Mouse (Mus musculus): ENCODE data around the gene Rspry1. TPM values are rescaled to one million over a fixed set of nuclear protein-coding genes. Genes with fewer than 3 reads are reported as not detected.
A peak's percentile ranks its signal among the peaks of the same experiment; 100 is the strongest.

Rspry1 gene
- 53.4 and 55.2 TPM in 2 replicates for polyA plus RNA-seq (2014; fragmentation: Nextera tagmentation; extraction: Ambion mirVana)

DNA sequence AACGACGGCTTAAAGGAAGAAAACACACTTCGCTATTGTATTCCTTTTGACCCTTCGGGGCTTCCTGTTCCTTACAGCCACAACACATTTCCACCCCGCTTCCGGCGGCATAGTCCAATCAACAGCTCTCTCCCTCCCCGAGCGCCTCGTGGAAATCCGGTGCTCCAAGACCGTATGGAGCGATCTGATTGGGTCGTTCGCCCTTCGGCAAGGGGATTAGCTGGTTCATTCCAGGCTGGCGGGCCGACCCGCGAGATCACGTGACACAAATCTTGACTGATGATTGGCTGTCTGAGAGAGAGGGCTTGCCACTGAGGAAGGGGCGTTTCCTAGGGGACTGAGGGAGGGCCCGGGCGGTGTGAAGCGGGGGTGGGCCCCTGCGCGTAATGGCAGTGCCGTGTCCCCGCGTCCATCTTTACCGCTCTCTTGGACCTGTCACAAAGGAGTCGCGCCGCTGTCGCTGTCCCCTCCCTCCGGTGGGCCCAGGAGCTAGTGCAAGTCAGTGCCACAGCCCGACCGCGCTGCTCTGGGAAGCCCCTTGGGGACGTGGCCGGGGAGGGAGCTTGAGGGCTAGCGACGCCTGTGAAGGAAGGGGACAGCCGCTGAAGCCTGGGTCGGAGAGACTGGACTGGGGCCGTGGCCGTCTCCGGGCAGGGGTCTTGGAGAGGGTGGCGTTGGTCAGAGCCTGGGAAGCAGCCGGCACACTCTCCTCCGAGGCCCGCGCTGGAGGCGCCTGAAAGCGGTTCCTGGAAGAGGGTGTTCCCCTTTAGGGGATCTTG, at the start of gene Rspry1, which contains the start of gene Fam192a:
Gene Rspry1 (plus strand): TSS at position 331 of the 779 bp plus-strand sequence.
Gene Fam192a (minus strand): TSS at position 391 of the 779 bp plus-strand sequence.
- no peaks in the 10 kb centered on the region for H3K36me3 ChIP-seq (ENCODE audit: control insufficient read depth, insufficient read depth, low read length)
- no peaks in the 10 kb centered on the region for H3K27me3 ChIP-seq (ENCODE audit: control insufficient read depth, insufficient read depth, low read length)
- under 1% methylated on average over 55 of the region's 55 CpGs for WGBS
- H3K4me2 ChIP-seq (ENCODE audit: low read depth, low read length, severe bottlenecking) = peak within 1 kb of the TSS; percentile 96
- ATAC-seq (replicated peaks; ENCODE audit: low FRiP score) = peak; percentile 100
- DNase-seq (ENCODE audit: low spot score) = peak; percentile 99
- no peaks in the 10 kb centered on the region for H3K9me3 ChIP-seq (ENCODE audit: control insufficient read depth, low read length)
- H3K9ac ChIP-seq (ENCODE audit: low read length) = peak within 1 kb of the TSS; percentile 90
- H3K4me3 ChIP-seq (ENCODE audit: low read depth, low read length) = peak within 1 kb of the TSS; percentile 81
- peak within 1 kb of the TSS; percentile 70 for H3K27ac ChIP-seq (ENCODE audit: low read depth, low read length)
- peaks cover 9% of the 10 kb centered on the region for H3K4me1 ChIP-seq (replicated peaks; ENCODE audit: control insufficient read depth, insufficient read depth, low read length)

DNA sequence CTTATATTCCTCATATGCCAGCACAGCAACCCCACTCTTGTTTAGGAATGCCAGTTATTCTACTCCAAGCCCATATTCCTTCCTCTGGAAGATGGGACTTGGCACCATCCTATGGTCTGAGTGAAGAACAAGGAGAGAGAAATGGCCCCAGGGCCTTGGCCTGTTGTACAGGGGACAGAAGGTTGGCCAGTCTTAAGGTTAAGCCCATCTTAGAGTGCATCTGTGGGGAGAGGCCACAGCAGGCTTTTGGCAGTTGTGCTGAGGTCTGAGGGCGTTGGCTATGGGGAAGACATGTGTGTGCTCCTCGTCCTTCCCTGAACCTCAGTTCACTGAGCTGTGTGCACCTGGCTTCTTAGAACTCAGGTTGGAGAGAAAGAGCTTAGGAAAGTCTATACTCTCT, 49.0 kb upstream of the Rspry1 start:
- Histone ChIP-seq H3K27ac (ENCODE audit: low read depth, low read length) (peak overlapping the region; percentile 87; the same call in 1 of the 2 replicates), H3K9me3 (ENCODE audit: control insufficient read depth, low read length) (no peaks in the 10 kb centered on the region), H3K4me1 (replicated peaks; ENCODE audit: control insufficient read depth, insufficient read depth, low read length) (peaks cover 21% of the 10 kb centered on the region), H3K9ac (ENCODE audit: low read length) (no peak overlapping the region), H3K36me3 (ENCODE audit: control insufficient read depth, insufficient read depth, low read length) (no peaks in the 10 kb centered on the region), H3K27me3 (ENCODE audit: control insufficient read depth, insufficient read depth, low read length) (no peaks in the 10 kb centered on the region), H3K4me2 (ENCODE audit: low read depth, low read length, severe bottlenecking) (no peak overlapping the region), H3K4me3 (ENCODE audit: low read depth, low read length) (no peak overlapping the region)
- 95% methylated on average over 2 of the region's 2 CpGs for WGBS
- DNase-seq (ENCODE audit: low spot score) (no peak), ATAC-seq (replicated peaks; ENCODE audit: low FRiP score) (no peak)

- ATAC-seq (replicated peaks; ENCODE audit: low FRiP score) (no peak), DNase-seq (ENCODE audit: low spot score) (no peak)
- Histone ChIP-seq H3K36me3 (ENCODE audit: control insufficient read depth, insufficient read depth, low read length) (no peaks in the 10 kb centered on the region), H3K27me3 (ENCODE audit: control insufficient read depth, insufficient read depth, low read length) (no peaks in the 10 kb centered on the region), H3K4me1 (replicated peaks; ENCODE audit: control insufficient read depth, insufficient read depth, low read length) (peaks cover 12% of the 10 kb centered on the region), H3K9me3 (ENCODE audit: control insufficient read depth, low read length) (no peaks in the 10 kb centered on the region), H3K4me2 (ENCODE audit: low read depth, low read length, severe bottlenecking) (no peak overlapping the region), H3K27ac (ENCODE audit: low read depth, low read length) (no peak overlapping the region), H3K4me3 (ENCODE audit: low read depth, low read length) (no peak overlapping the region), H3K9ac (ENCODE audit: low read length) (no peak overlapping the region)
- 84% methylated on average over 3 of the region's 3 CpGs for WGBS
These were observed 44.5 kb upstream of the Rspry1 start for GRCm38 (mm10) chr8:94557281-94557680.

DNA sequence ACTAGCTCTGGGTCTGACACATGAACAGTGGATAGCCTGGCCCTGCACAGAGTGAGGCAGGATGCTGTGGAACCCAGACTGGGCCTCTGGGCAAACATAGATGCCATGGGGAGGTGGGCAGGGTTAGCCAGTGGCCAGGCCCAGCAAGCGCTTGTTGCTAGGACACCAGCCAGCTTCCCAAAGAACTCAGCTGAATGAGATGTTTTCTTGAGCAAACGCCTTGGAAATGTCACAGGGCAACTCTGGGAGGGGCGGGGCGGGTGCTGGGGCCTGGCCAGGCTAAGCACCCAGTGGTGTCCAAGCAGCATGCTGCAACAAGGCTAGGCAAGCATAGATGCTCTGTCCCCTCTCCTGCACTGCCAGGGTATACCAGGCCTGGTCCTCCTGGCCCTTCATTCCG, 40.5 kb upstream of the Rspry1 start:
- Histone ChIP-seq H3K4me1 (replicated peaks; ENCODE audit: control insufficient read depth, insufficient read depth, low read length) (peaks cover 10% of the 10 kb centered on the region), H3K27me3 (ENCODE audit: control insufficient read depth, insufficient read depth, low read length) (no peaks in the 10 kb centered on the region), H3K27ac (ENCODE audit: low read depth, low read length) (no peak overlapping the region), H3K9ac (ENCODE audit: low read length) (no peak overlapping the region), H3K9me3 (ENCODE audit: control insufficient read depth, low read length) (no peaks in the 10 kb centered on the region), H3K36me3 (ENCODE audit: control insufficient read depth, insufficient read depth, low read length) (no peaks in the 10 kb centered on the region), H3K4me2 (ENCODE audit: low read depth, low read length, severe bottlenecking) (no peak overlapping the region), H3K4me3 (ENCODE audit: low read depth, low read length) (no peak overlapping the region)
- ATAC-seq (replicated peaks; ENCODE audit: low FRiP score) (peak; percentile 74), DNase-seq (ENCODE audit: low spot score) (peak; percentile 64)
- 34% methylated on average over 5 of the region's 5 CpGs for WGBS

- no peak overlapping the region for H3K9ac ChIP-seq (ENCODE audit: low read length)
- no peaks in the 10 kb centered on the region for H3K36me3 ChIP-seq (ENCODE audit: control insufficient read depth, insufficient read depth, low read length)
- H3K4me3 ChIP-seq (ENCODE audit: low read depth, low read length) = no peak overlapping the region
- no peak overlapping the region for H3K27ac ChIP-seq (ENCODE audit: low read depth, low read length)
- no peak for DNase-seq (ENCODE audit: low spot score)
- H3K4me1 ChIP-seq (replicated peaks; ENCODE audit: control insufficient read depth, insufficient read depth, low read length) = peaks cover 21% of the 10 kb centered on the region
- H3K27me3 ChIP-seq (ENCODE audit: control insufficient read depth, insufficient read depth, low read length) = no peaks in the 10 kb centered on the region
- H3K9me3 ChIP-seq (ENCODE audit: control insufficient read depth, low read length) = no peaks in the 10 kb centered on the region
- no peak for ATAC-seq (replicated peaks; ENCODE audit: low FRiP score)
- no peak overlapping the region for H3K4me2 ChIP-seq (ENCODE audit: low read depth, low read length, severe bottlenecking)
These were observed 37.3 kb upstream of the Rspry1 start for GRCm38 (mm10) chr8:94564421-94564820.

- ATAC-seq (replicated peaks; ENCODE audit: low FRiP score) (no peak), DNase-seq (ENCODE audit: low spot score) (no peak)
- Histone ChIP-seq H3K9me3 (ENCODE audit: control insufficient read depth, low read length) (no peaks in the 10 kb centered on the region), H3K27ac (ENCODE audit: low read depth, low read length) (peak overlapping the region; percentile 59; the same call in 1 of the 2 replicates), H3K4me1 (replicated peaks; ENCODE audit: control insufficient read depth, insufficient read depth, low read length) (peaks cover 19% of the 10 kb centered on the region), H3K27me3 (ENCODE audit: control insufficient read depth, insufficient read depth, low read length) (no peaks in the 10 kb centered on the region), H3K4me3 (ENCODE audit: low read depth, low read length) (no peak overlapping the region), H3K36me3 (ENCODE audit: control insufficient read depth, insufficient read depth, low read length) (no peaks in the 10 kb centered on the region), H3K9ac (ENCODE audit: low read length) (no peak overlapping the region; the same call in 1 of the 2 replicates), H3K4me2 (ENCODE audit: low read depth, low read length, severe bottlenecking) (no peak overlapping the region)
- WGBS = 79% methylated on average over 6 of the region's 6 CpGs
These were observed 35.7 kb upstream of the Rspry1 start for GRCm38 (mm10) chr8:94566033-94566432.

DNA sequence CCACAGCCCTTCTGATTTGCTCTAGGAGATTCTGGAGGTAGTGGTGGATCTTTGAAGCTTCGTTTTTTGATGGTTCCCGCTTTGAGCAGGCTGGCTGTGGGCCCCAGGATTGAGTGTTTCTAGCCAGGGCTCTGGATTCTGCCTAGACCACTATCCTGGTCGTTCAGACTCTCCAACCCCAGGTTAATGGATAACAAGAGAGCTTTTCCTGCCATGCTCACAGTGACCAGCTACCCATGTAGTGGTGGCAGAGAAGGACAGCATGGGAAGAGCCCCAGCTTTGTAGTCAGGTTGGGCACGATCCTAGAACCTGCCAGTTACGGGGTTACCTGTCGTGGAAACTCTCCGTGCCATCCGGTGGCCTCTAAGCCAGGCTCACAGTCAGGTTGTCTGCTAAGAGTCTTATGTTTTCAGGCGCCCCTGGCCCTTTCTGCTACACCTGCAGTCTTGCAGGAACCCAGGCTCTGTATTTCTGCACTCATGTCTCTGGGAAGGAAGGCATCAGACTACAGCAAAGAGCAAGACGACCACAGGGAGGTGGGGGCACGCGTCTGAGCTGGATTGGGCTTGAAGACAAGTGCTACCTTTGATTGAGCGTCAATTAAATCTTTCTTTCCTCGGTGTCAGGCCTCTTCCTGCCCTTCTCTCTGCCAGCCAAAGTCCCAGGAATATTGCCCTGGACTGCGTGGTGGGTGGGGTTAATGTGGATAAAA, 35.1 kb upstream of the Rspry1 start:
- no peak for DNase-seq (ENCODE audit: low spot score)
- H3K9ac ChIP-seq (ENCODE audit: low read length) = peak overlapping the region; percentile 37
- H3K27me3 ChIP-seq (ENCODE audit: control insufficient read depth, insufficient read depth, low read length) = no peaks in the 10 kb centered on the region
- H3K4me3 ChIP-seq (ENCODE audit: low read depth, low read length) = no peak overlapping the region
- peak overlapping the region; percentile 59 for H3K27ac ChIP-seq (ENCODE audit: low read depth, low read length)
- no peaks in the 10 kb centered on the region for H3K36me3 ChIP-seq (ENCODE audit: control insufficient read depth, insufficient read depth, low read length)
- no peaks in the 10 kb centered on the region for H3K9me3 ChIP-seq (ENCODE audit: control insufficient read depth, low read length)
- ATAC-seq (replicated peaks; ENCODE audit: low FRiP score) = peak; percentile 31; the same call in 1 of the 2 replicates
- 0 out of 2 replicates have a peak overlapping the region, but pooled peaks have one; percentile 26 for H3K4me2 ChIP-seq (ENCODE audit: low read depth, low read length, severe bottlenecking)
- WGBS = 52% methylated on average over 15 of the region's 15 CpGs
- H3K4me1 ChIP-seq (replicated peaks; ENCODE audit: control insufficient read depth, insufficient read depth, low read length) = peaks cover 13% of the 10 kb centered on the region

GRCm38 (mm10) chr8:94567159-94567849, 34.4 kb upstream of the Rspry1 start:
- DNase-seq (ENCODE audit: low spot score) = peak; percentile 66

More at GRCm38 (mm10) chr8:94567159-94567849, 34.4 kb upstream of the Rspry1 start:
- H3K9ac ChIP-seq (ENCODE audit: low read length) = peak overlapping the region; percentile 37
- no peaks in the 10 kb centered on the region for H3K9me3 ChIP-seq (ENCODE audit: control insufficient read depth, low read length)
- 0 out of 2 replicates have a peak overlapping the region, but pooled peaks have one; percentile 26 for H3K4me2 ChIP-seq (ENCODE audit: low read depth, low read length, severe bottlenecking)
- peak; percentile 89 for ATAC-seq (replicated peaks; ENCODE audit: low FRiP score)
- H3K27ac ChIP-seq (ENCODE audit: low read depth, low read length) = peak overlapping the region; percentile 59
- no peaks in the 10 kb centered on the region for H3K27me3 ChIP-seq (ENCODE audit: control insufficient read depth, insufficient read depth, low read length)
- H3K4me1 ChIP-seq (replicated peaks; ENCODE audit: control insufficient read depth, insufficient read depth, low read length) = peaks cover 13% of the 10 kb centered on the region
- 57% methylated on average over 8 of the region's 8 CpGs for WGBS
- H3K36me3 ChIP-seq (ENCODE audit: control insufficient read depth, insufficient read depth, low read length) = no peaks in the 10 kb centered on the region
- H3K4me3 ChIP-seq (ENCODE audit: low read depth, low read length) = no peak overlapping the region

Data from forebrain, embryonic 11.5 days (tissue).